Mouse (Mus musculus): ENCODE measurements around the gene Mdfi. TPM values are rescaled to one million over a fixed set of nuclear protein-coding genes. Genes with fewer than 3 reads are reported as not detected.
"Not testable (repeated sequence)": the region's sequence is repeated elsewhere in the genome, so short reads cannot be mapped to it uniquely, and the experiment has no call there.

Mdfi gene
- polyA plus RNA-seq, 1 experiment, result 4.9 TPM

GRCm38 (mm10) chr17:47863023-47863422 lies 28.5 kb upstream of the Mdfi start:
- H3K4me3 ChIP-seq (ENCODE audit: insufficient read depth, low read depth, low read length), result no peak overlapping the region
- no peaks in the 10 kb centered on the region for H3K36me3 ChIP-seq (ENCODE audit: control insufficient read depth, insufficient read depth, low read length)
- no peaks in the 10 kb centered on the region for H3K27me3 ChIP-seq (replicated peaks; ENCODE audit: control insufficient read depth, insufficient read depth, low read length)
- DNase-seq, result no peak
- no peaks in the 10 kb centered on the region for H3K4me1 ChIP-seq (ENCODE audit: control insufficient read depth, insufficient read depth, low read length)
- WGBS, result 64% methylated on average over 4 of the region's 4 CpGs
- TF ChIP-seq CTCF (conservative IDR thresholded peaks at IDR 0.05; ENCODE audit: insufficient read depth, insufficient read length, low read depth, low read length) (no peak), POLR2A (IDR thresholded peaks at IDR 0.05; ENCODE audit: low read depth, low read length) (no peak)
- no peak overlapping the region for H3K27ac ChIP-seq (ENCODE audit: insufficient read depth, low read depth, low read length)

DNA sequence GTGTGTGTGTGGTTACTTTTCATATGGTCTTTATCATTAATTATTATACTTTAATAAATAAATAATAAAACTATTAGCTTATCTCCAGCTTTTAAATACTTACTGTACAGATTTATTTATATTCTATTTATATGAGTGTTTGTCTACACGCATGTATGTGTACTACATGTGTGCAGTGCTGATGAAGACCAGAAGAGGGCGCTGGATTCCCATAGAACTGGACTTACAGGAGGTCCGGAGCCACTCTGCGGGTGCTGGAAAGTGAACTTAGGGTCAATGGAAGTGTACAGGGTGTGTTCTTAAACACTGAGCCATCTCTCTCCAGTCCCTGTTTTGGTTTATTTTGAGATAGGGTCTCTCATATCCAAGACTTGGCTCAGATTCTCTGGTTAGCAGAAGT lies 21.1 kb upstream of the Mdfi start:
- H3K27ac ChIP-seq (ENCODE audit: insufficient read depth, low read depth, low read length), result no peak overlapping the region
- 80% methylated on average over 4 of the region's 4 CpGs for WGBS
- no peak for DNase-seq
- H3K36me3 ChIP-seq (ENCODE audit: control insufficient read depth, insufficient read depth, low read length), result no peaks in the 10 kb centered on the region
- H3K4me3 ChIP-seq (ENCODE audit: insufficient read depth, low read depth, low read length), result no peak overlapping the region
- TF ChIP-seq CTCF (conservative IDR thresholded peaks at IDR 0.05; ENCODE audit: insufficient read depth, insufficient read length, low read depth, low read length) (no peak), POLR2A (IDR thresholded peaks at IDR 0.05; ENCODE audit: low read depth, low read length) (no peak)
- no peaks in the 10 kb centered on the region for H3K4me1 ChIP-seq (ENCODE audit: control insufficient read depth, insufficient read depth, low read length)
- H3K27me3 ChIP-seq (replicated peaks; ENCODE audit: control insufficient read depth, insufficient read depth, low read length), result no peaks in the 10 kb centered on the region

- DNase-seq, result no peak
- Histone ChIP-seq H3K27ac (ENCODE audit: insufficient read depth, low read depth, low read length) (no peak overlapping the region), H3K36me3 (ENCODE audit: control insufficient read depth, insufficient read depth, low read length) (no peaks in the 10 kb centered on the region), H3K4me1 (ENCODE audit: control insufficient read depth, insufficient read depth, low read length) (no peaks in the 10 kb centered on the region), H3K4me3 (ENCODE audit: insufficient read depth, low read depth, low read length) (no peak overlapping the region), H3K27me3 (replicated peaks; ENCODE audit: control insufficient read depth, insufficient read depth, low read length) (no peaks in the 10 kb centered on the region)
- 86% methylated on average over 8 of the region's 8 CpGs for WGBS
- TF ChIP-seq POLR2A (IDR thresholded peaks at IDR 0.05; ENCODE audit: low read depth, low read length) (no peak), CTCF (conservative IDR thresholded peaks at IDR 0.05; ENCODE audit: insufficient read depth, insufficient read length, low read depth, low read length) (no peak)
These were observed 20.4 kb upstream of the Mdfi start for GRCm38 (mm10) chr17:47854908-47855307.

DNA sequence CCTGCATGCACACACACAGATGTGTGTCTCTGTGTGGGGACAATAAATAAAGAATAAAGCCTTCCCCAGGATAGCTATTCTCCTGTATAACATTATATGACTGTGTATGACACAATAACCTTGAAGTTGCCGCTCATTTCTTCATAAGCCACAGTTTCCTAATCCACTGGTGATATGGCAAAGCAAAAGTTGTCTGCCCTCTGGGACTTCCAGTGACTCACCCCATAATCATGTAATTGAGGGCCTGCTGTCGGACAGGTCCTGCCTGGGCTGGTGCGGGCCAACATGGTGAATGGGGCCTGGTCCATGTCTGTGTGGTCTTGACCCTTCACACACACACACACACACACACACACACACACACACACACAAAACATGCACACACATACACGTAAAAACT lies 19.3 kb upstream of the Mdfi start:
- Histone ChIP-seq H3K36me3 (ENCODE audit: control insufficient read depth, insufficient read depth, low read length) (no peaks in the 10 kb centered on the region), H3K27me3 (replicated peaks; ENCODE audit: control insufficient read depth, insufficient read depth, low read length) (no peaks in the 10 kb centered on the region), H3K4me3 (ENCODE audit: insufficient read depth, low read depth, low read length) (no peak overlapping the region), H3K27ac (ENCODE audit: insufficient read depth, low read depth, low read length) (no peak overlapping the region), H3K4me1 (ENCODE audit: control insufficient read depth, insufficient read depth, low read length) (no peaks in the 10 kb centered on the region)
- no peak for DNase-seq
- WGBS, result 95% methylated on average over 4 of the region's 4 CpGs
- TF ChIP-seq POLR2A (IDR thresholded peaks at IDR 0.05; ENCODE audit: low read depth, low read length), result no peak
- TF ChIP-seq CTCF (conservative IDR thresholded peaks at IDR 0.05; ENCODE audit: insufficient read depth, insufficient read length, low read depth, low read length), result no peak

DNA sequence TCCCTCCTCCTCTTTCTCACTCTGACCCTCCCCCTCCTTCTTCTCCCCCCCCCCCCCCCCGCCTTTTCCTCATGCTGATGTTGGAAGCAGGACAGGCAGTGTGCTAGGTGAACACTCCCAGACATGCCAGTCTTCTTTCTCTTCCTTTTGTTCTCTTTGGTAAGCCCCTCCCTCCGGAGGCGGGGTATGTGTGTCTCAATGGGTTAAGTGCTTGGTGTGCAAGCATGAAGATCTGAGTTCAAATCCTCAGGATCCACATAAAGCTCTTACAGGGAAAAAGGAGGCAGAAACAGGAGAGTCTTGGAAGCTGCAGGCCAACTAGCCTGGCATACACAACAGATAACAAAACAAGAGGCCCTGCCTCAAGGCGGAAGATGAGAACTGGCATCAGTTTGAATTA lies 18.8 kb upstream of the Mdfi start:
- TF ChIP-seq CTCF (conservative IDR thresholded peaks at IDR 0.05; ENCODE audit: insufficient read depth, insufficient read length, low read depth, low read length) (no peak), POLR2A (IDR thresholded peaks at IDR 0.05; ENCODE audit: low read depth, low read length) (no peak)
- no peak for DNase-seq
- 98% methylated on average over 3 of the region's 4 CpGs for WGBS
- H3K4me1 ChIP-seq (ENCODE audit: control insufficient read depth, insufficient read depth, low read length), result no peaks in the 10 kb centered on the region
- no peaks in the 10 kb centered on the region for H3K27me3 ChIP-seq (replicated peaks; ENCODE audit: control insufficient read depth, insufficient read depth, low read length)
- H3K27ac ChIP-seq (ENCODE audit: insufficient read depth, low read depth, low read length), result no peak overlapping the region
- no peaks in the 10 kb centered on the region for H3K36me3 ChIP-seq (ENCODE audit: control insufficient read depth, insufficient read depth, low read length)
- no peak overlapping the region for H3K4me3 ChIP-seq (ENCODE audit: insufficient read depth, low read depth, low read length)

GRCm38 (mm10) chr17:47851798-47852360 lies 17.4 kb upstream of the Mdfi start:
- not testable (repeated sequence) for H3K4me3 ChIP-seq (ENCODE audit: insufficient read depth, low read depth, low read length); H3K27ac ChIP-seq (ENCODE audit: insufficient read depth, low read depth, low read length); H3K27me3 ChIP-seq (replicated peaks; ENCODE audit: control insufficient read depth, insufficient read depth, low read length); H3K4me1 ChIP-seq (ENCODE audit: control insufficient read depth, insufficient read depth, low read length); H3K36me3 ChIP-seq (ENCODE audit: control insufficient read depth, insufficient read depth, low read length)
- 11% methylated on average over 22 of the region's 22 CpGs for WGBS
- DNase-seq, result peak; percentile 63

- Histone ChIP-seq H3K4me1 (ENCODE audit: control insufficient read depth, insufficient read depth, low read length) (no peaks in the 10 kb centered on the region), H3K27ac (ENCODE audit: insufficient read depth, low read depth, low read length) (no peak overlapping the region), H3K27me3 (replicated peaks; ENCODE audit: control insufficient read depth, insufficient read depth, low read length) (no peaks in the 10 kb centered on the region), H3K4me3 (ENCODE audit: insufficient read depth, low read depth, low read length) (no peak overlapping the region), H3K36me3 (ENCODE audit: control insufficient read depth, insufficient read depth, low read length) (no peaks in the 10 kb centered on the region)
- no peak for TF ChIP-seq POLR2A (IDR thresholded peaks at IDR 0.05; ENCODE audit: low read depth, low read length)
- TF ChIP-seq CTCF (conservative IDR thresholded peaks at IDR 0.05; ENCODE audit: insufficient read depth, insufficient read length, low read depth, low read length), result no peak
- 88% methylated on average over 7 of the region's 7 CpGs for WGBS
- DNase-seq, result no peak
These were observed 16.3 kb upstream of the Mdfi start for GRCm38 (mm10) chr17:47850639-47851314.
